Mouse (Mus musculus) neutrophil, adult 65 days (primary cell): Measurements from ENCODE around the gene Lsm14b. TPM values are rescaled to one million over a fixed set of nuclear protein-coding genes. Genes with fewer than 3 reads are reported as not detected.

Source experiments
- total RNA-seq: library from RNA; stranded (reverse); gene quantifications from 2 replicates; pipeline ENCODE4 v1.2.4, GENCODE M21; 2023

Gene Lsm14b
- 14.7 and 15.7 TPM in 2 replicates for total RNA-seq

DNA sequence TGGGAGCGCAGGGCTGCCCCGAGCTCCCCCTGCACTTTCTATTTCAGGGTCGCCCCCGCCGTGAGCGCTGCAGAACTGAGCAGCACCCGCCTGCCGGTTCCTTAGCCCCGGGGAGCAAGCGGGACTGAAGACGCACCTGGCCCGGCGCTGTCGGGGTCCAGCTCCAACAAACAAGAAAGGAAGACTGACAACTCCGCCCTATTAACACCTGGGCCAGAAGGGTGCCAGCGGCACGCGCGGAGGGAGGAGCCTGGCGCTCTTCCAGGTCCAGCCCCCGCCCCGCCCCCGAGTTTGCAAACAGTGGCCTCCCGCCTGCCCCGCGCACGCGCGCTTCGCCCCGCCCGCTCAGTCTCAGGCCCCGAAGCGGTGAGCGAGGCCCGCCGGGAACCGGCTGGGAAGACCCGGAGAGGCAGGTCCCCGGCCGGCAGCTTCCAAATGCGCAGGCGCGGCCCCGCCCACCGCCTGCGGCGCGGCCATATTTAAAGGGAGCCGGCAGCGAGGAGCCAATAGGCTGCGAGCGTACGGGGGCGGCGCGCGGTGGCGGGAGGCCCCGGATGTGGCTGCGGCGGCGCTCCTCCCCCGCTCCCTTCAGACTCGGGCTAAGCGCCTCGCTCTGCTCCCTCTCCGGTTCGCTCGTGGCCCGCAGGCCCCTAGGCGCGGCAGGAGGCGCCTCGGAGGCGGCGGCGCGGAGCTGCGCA lies at the start of gene Lsm14b:
Gene Lsm14b, plus strand, starts transcription at position 587 of the 698 bp plus-strand sequence.

DNA sequence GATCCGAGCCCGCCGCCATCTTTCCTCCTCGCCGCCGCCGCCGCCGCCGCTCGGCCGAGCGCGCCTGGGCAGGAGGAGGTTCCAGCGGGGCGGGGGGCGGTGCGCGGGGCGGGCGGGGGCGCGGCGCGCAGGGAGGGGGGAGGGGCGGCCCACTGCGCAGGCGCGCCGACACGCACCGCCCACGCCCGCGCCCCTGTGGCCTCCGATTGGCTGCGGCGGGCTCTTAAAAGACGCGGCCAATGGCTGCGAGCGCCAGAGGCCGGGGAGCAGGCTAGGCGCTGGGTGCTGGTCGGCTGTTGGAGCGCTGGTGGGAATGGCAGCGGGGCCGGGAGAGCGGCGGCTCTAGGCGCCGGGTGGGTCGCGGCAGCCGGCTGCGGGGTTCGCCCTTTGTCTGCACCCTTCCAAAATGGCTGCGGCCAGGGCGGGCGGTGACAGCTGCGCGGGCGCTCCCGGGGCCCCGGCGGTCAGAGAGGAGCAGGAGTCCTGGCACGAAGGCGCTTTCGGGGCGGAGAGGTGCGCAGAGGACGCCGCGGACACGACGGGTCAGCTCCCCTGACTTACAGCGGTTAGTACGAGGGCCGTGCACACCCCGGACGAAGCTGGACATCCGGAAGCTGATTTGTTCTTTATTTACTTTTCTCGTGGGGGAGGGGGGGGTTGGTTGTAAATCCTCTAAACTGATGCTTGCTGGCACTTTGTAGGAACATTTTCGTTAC lies 48.0 kb upstream of the Lsm14b start, which contains the start of gene Taf4:
Gene Taf4, minus strand, starts transcription at position 19 of the 716 bp plus-strand sequence.

GRCm38 (mm10) chr2:180042256-180042857 lies 17.6 kb downstream of the Lsm14b start, which contains the start of the genes Psma7 and Ss18l1:
Gene Psma7, minus strand, starts transcription at chr2:180042433.
Gene Ss18l1, plus strand, starts transcription at chr2:180042509.

DNA sequence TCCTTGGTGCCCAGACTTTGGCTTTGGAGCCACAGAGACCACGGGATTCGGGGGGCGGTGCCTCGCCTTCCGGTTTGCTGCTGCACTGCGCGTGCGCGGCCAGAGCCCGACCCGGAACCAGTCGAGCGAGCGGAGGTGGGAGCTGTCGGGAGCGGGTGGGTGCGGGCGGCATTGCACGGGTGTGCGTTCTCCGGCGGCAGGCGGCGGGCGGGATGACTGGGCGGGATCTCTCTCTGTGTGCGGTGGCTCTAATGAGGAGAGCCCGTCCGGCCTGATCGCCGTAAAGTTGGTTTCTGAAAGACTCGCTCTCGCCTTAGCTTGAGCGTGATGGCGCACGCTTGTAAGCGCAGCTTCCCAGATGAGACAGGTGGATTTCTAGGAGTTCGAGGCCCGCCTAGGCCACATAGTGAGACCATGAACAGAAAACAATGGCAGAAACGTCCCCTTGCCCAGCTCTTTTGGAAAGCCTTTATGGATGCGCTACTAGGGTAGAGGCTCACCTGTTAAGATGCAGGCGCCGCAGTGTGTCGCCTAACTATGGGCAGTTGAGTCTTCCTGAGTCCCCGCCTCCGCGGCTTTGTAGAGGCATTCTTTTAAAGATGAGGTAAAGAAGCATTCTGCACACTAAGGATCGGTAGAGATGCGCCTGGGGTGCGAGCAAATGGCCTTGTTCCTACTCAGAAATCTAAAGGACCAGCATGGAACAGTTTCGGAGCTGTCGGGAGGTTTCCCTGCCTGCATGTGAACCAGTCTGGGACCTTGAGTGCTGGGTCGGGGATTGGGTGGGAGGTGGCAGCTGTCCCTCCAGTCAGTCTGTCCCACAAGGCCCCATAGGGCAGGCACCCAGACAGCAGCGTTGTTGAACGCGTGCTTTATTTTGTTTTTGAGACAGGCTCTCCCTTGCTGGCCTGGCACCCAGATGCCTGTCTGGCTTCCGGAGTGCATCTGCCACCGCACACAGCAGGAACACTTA lies 46.0 kb downstream of the Lsm14b start, which contains the start of gene Mtg2:
Gene Mtg2, plus strand, starts transcription at position 108 of the 973 bp plus-strand sequence.

Other genes starting within 250 kb of the Lsm14b start
- 30.3 and 46.5 TPM in 2 replicates for gene Taf4, start 48.3 kb upstream of the Lsm14b start, total RNA-seq
- gene Psma7, start 17.4 kb downstream of the Lsm14b start, total RNA-seq = 128 and 158 TPM in 2 replicates
- 3.4 and 3.8 TPM in 2 replicates for gene Ss18l1, start 17.5 kb downstream of the Lsm14b start, total RNA-seq
- gene Mtg2, start 45.6 kb downstream of the Lsm14b start, total RNA-seq = 4.6 and 6.9 TPM in 2 replicates
- gene Hrh3, start 79.5 kb downstream of the Lsm14b start, total RNA-seq = not detected in 2 replicates
- 69.9 and 77.3 TPM in 2 replicates for gene Osbpl2, start 94.3 kb downstream of the Lsm14b start, total RNA-seq
- gene Adrm1, start 146.5 kb downstream of the Lsm14b start, total RNA-seq = 69.8 and 76.8 TPM in 2 replicates
- gene Lama5, start 200.9 kb downstream of the Lsm14b start, total RNA-seq = 0.09 and 0.66 TPM in 2 replicates
- gene Rps21, start 232.4 kb downstream of the Lsm14b start, total RNA-seq = 370 and 374 TPM in 2 replicates
- 21.0 and 30.1 TPM in 2 replicates for gene Cables2, start 248.5 kb downstream of the Lsm14b start, total RNA-seq